Mouse (Mus musculus) CD4-positive, CD25-positive, alpha-beta regulatory T cell, adult 2 months (primary cell): ENCODE results near the gene Jmy.
A peak's percentile ranks its signal among the peaks of the same experiment; 100 is the strongest.

Experiments
- DNase-seq: peaks from one replicate; pipeline ENCODE4 v3.0.0-alpha.2; 2012; ENCODE audit warnings: low read depth, low spot score

The Jmy gene

GRCm38 (mm10) chr13:93459566-93459965 is 40.0 kb downstream of the Jmy start:
- DNase-seq: no peak

GRCm38 (mm10) chr13:93458616-93459015 is 41.0 kb downstream of the Jmy start:
- no peak for DNase-seq

- no peak for DNase-seq
Measured at GRCm38 (mm10) chr13:93453275-93453674, 46.3 kb downstream of the Jmy start.

- DNase-seq: peak; percentile 2
Measured at GRCm38 (mm10) chr13:93440167-93440566, 59.4 kb downstream of the Jmy start.

- DNase-seq: no peak
Measured at GRCm38 (mm10) chr13:93429205-93429604, 70.4 kb downstream of the Jmy start.

- no peak for DNase-seq
Measured at GRCm38 (mm10) chr13:93427920-93428876, 71.4 kb downstream of the Jmy start.

GRCm38 (mm10) chr13:93423224-93423623 is 76.4 kb downstream of the Jmy start:
- no peak for DNase-seq

- no peak for DNase-seq
Measured at GRCm38 (mm10) chr13:93419779-93420178, 79.8 kb downstream of the Jmy start.

- DNase-seq: no peak
Measured at GRCm38 (mm10) chr13:93418292-93418691, 81.3 kb downstream of the Jmy start.

GRCm38 (mm10) chr13:93415055-93415454 is 84.6 kb downstream of the Jmy start:
- DNase-seq: no peak

- no peak for DNase-seq
Measured at GRCm38 (mm10) chr13:93410343-93410742, 89.3 kb downstream of the Jmy start.

GRCm38 (mm10) chr13:93406855-93407254 is 92.8 kb downstream of the Jmy start:
- DNase-seq: no peak

- DNase-seq: no peak
Measured at GRCm38 (mm10) chr13:93401947-93402346, 97.7 kb downstream of the Jmy start.

- no peak for DNase-seq
Measured at GRCm38 (mm10) chr13:93399710-93400216, 99.8 kb downstream of the Jmy start.

- DNase-seq: no peak
Measured at GRCm38 (mm10) chr13:93389242-93389625, 110.4 kb downstream of the Jmy start.

- DNase-seq: peak; percentile 2
Measured at GRCm38 (mm10) chr13:93388594-93389241, 110.9 kb downstream of the Jmy start.

GRCm38 (mm10) chr13:93387440-93387839 is 112.2 kb downstream of the Jmy start:
- DNase-seq: no peak

- no peak for DNase-seq
Measured at GRCm38 (mm10) chr13:93385147-93385546, 114.5 kb downstream of the Jmy start.

GRCm38 (mm10) chr13:93384481-93384880 is 115.1 kb downstream of the Jmy start:
- no peak for DNase-seq

GRCm38 (mm10) chr13:93383620-93384019 is 116.0 kb downstream of the Jmy start:
- no peak for DNase-seq

- DNase-seq: no peak
Measured at GRCm38 (mm10) chr13:93383092-93383491, 116.5 kb downstream of the Jmy start.

GRCm38 (mm10) chr13:93381301-93381700 is 118.3 kb downstream of the Jmy start:
- DNase-seq: no peak
